In genomic region chr11:107018606-107019005, GRCm38 (mm10) we compare ENCODE assay signal across 12 mouse cellular contexts. TPM values are rescaled to one million over a fixed set of nuclear protein-coding genes. Genes with fewer than 3 reads are reported as not detected.
DNase-seq lines count a peak whose midpoint lies in the region; ATAC-seq and TF ChIP-seq lines count a peak whose summit lies in the region.
"Had no signal": no experiment of that assay in that cellular context is flagged by ENCODE, and none has a peak within 500 bp of the region (broad histone marks: within the 10 kb centered on the region; RNA-seq: fewer than 3 reads in every experiment).

No protein-coding gene starts in this region.

- H3K36me3 ChIP-seq in intestine, postnatal 0 days (ENCODE audit: control insufficient read depth, insufficient read depth) = no peaks in the 10 kb centered on the region
- H3K36me3 ChIP-seq in intestine, embryonic 15.5 days = no peaks in the 10 kb centered on the region
- no peaks in the 10 kb centered on the region for H3K36me3 ChIP-seq in ES-Bruce4 (ENCODE audit: control insufficient read depth, insufficient read depth, low read length, poor library complexity, severe bottlenecking)
- no peaks in the 10 kb centered on the region for H3K36me3 ChIP-seq in liver, embryonic 14.5 days (replicated peaks; ENCODE audit: control insufficient read depth, insufficient read depth, low read depth)
- H3K36me3 ChIP-seq: forebrain, embryonic 12.5 days; lung, embryonic 15.5 days; stomach, embryonic 15.5 days had no signal

- H3K9me3 ChIP-seq in intestine, postnatal 0 days (ENCODE audit: control insufficient read depth) = no peaks in the 10 kb centered on the region
- no peaks in the 10 kb centered on the region for H3K9me3 ChIP-seq in intestine, embryonic 15.5 days
- no peaks in the 10 kb centered on the region for H3K9me3 ChIP-seq in ES-Bruce4 (replicated peaks; ENCODE audit: control insufficient read depth, insufficient read depth, low read length, poor library complexity, severe bottlenecking)
- H3K9me3 ChIP-seq in liver, embryonic 14.5 days (ENCODE audit: control insufficient read depth, low read length) = no peaks in the 10 kb centered on the region; the same call in 1 of the 2 replicates
- H3K9me3 ChIP-seq: forebrain, embryonic 12.5 days; lung, embryonic 15.5 days; stomach, embryonic 15.5 days had no signal

- no peak overlapping the region for H3K27ac ChIP-seq in intestine, postnatal 0 days (ENCODE audit: low read depth, low read length)
- H3K27ac ChIP-seq in intestine, embryonic 15.5 days = no peak overlapping the region
- H3K27ac ChIP-seq in ES-Bruce4 (ENCODE audit: insufficient read depth, low read length) = 0 out of 2 replicates have a peak overlapping the region, but pooled peaks have one; percentile 27
- H3K27ac ChIP-seq in liver, embryonic 14.5 days = no peak overlapping the region
- H3K27ac ChIP-seq: forebrain, embryonic 12.5 days; stomach, embryonic 15.5 days had no signal

- H3K4me3 ChIP-seq in intestine, postnatal 0 days (ENCODE audit: low read depth, low read length) = no peak overlapping the region
- no peak overlapping the region for H3K4me3 ChIP-seq in intestine, embryonic 15.5 days (replicated peaks)
- peak overlapping the region; percentile 37 for H3K4me3 ChIP-seq in ES-Bruce4 (ENCODE audit: low read depth, low read length)
- no peak overlapping the region for H3K4me3 ChIP-seq in liver, embryonic 14.5 days (ENCODE audit: insufficient read depth in 1 of 2, low read depth in 2 of 2, low read length in 2 of 2)
- H3K4me3 ChIP-seq: forebrain, embryonic 12.5 days; lung, embryonic 15.5 days; stomach, embryonic 15.5 days had no signal

- no peaks in the 10 kb centered on the region for H3K4me1 ChIP-seq in intestine, postnatal 0 days (replicated peaks; ENCODE audit: control insufficient read depth, insufficient read depth, low read length)
- H3K4me1 ChIP-seq in intestine, embryonic 15.5 days (replicated peaks) = peaks cover 5% of the 10 kb centered on the region; the same call in 1 of the 2 replicates
- peaks cover 2% of the 10 kb centered on the region for H3K4me1 ChIP-seq in ES-Bruce4 (ENCODE audit: control insufficient read depth, insufficient read depth, low read length)
- H3K4me1 ChIP-seq in liver, embryonic 14.5 days (replicated peaks; ENCODE audit: control insufficient read depth in 2 of 2, insufficient read depth in 2 of 2, low read length in 1 of 2) = 0 out of 4 replicates have a peak, but pooled peaks cover 0 to 3% of the 10 kb centered on the region in 2 experiments
- H3K4me1 ChIP-seq: forebrain, embryonic 12.5 days; stomach, embryonic 15.5 days had no signal

- DNase-seq in 3134 (ENCODE audit: extremely low read depth, insufficient read length, low spot score) (peak; percentile 35), adipocyte (ENCODE audit: low spot score) (no peak)
- no peak for DNase-seq in liver, embryonic 14.5 days (ENCODE audit: low read depth in 3 of 3, low spot score in 3 of 3)
- DNase-seq in right cerebral cortex, postnatal 25 days = no peak
- no peak for DNase-seq in Muller cell, postnatal 12 days (ENCODE audit: inconsistent ontology term)
- DNase-seq: cerebellum, postnatal 36 days had no signal

- no peak for TF ChIP-seq POLR2A in ES-Bruce4 (IDR thresholded peaks at IDR 0.05; ENCODE audit: insufficient read depth, low read length)

- no peak for ATAC-seq in intestine, postnatal 0 days
- ATAC-seq in intestine, embryonic 15.5 days = no peak
- no peak for ATAC-seq in liver, embryonic 14.5 days (ENCODE audit: insufficient read depth)

- whole genome bisulfite sequencing in intestine, postnatal 0 days = 41% methylated on average over 8 of the region's 8 CpGs
- WGBS in intestine, embryonic 15.5 days = 32% methylated on average over 8 of the region's 8 CpGs
- WGBS in liver, embryonic 14.5 days (ENCODE audit: insufficient replicate concordance) = 24% methylated on average over 8 of the region's 8 CpGs

- TF ChIP-seq CTCF in intestine, postnatal 0 days (IDR thresholded peaks at IDR 0.05; ENCODE audit: low read depth) = peak; percentile 72
- peak; percentile 98 for TF ChIP-seq CTCF in ES-Bruce4 (IDR thresholded peaks at IDR 0.05; ENCODE audit: low read depth, low read length)
- TF ChIP-seq CTCF in liver, embryonic 14.5 days (IDR thresholded peaks at IDR 0.05; ENCODE audit: low read depth) = peak; percentile 90

- no peak overlapping the region for H3K4me2 ChIP-seq in intestine, postnatal 0 days (replicated peaks; ENCODE audit: low read depth)
- no peak overlapping the region for H3K4me2 ChIP-seq in intestine, embryonic 15.5 days (replicated peaks)
- H3K4me2 ChIP-seq in liver, embryonic 14.5 days (ENCODE audit: low read depth) = no peak overlapping the region
- H3K4me2 ChIP-seq: forebrain, embryonic 12.5 days; lung, embryonic 15.5 days; stomach, embryonic 15.5 days had no signal

- no peak overlapping the region for H3K9ac ChIP-seq in intestine, postnatal 0 days (ENCODE audit: low read depth, low read length)
- H3K9ac ChIP-seq in intestine, embryonic 15.5 days = no peak overlapping the region
- H3K9ac ChIP-seq in ES-Bruce4 (ENCODE audit: low read depth, poor library complexity, severe bottlenecking) = no peak overlapping the region
- no peak overlapping the region for H3K9ac ChIP-seq in liver, embryonic 14.5 days (replicated peaks)
- H3K9ac ChIP-seq: forebrain, embryonic 12.5 days; lung, embryonic 15.5 days; stomach, embryonic 15.5 days had no signal

- H3K27me3 ChIP-seq in intestine, postnatal 0 days (replicated peaks; ENCODE audit: control insufficient read depth, insufficient read depth, low read length) = no peaks in the 10 kb centered on the region
- no peaks in the 10 kb centered on the region for H3K27me3 ChIP-seq in intestine, embryonic 15.5 days (replicated peaks)
- no peaks in the 10 kb centered on the region for H3K27me3 ChIP-seq in ES-Bruce4 (ENCODE audit: control insufficient read depth, insufficient read depth, low read length, poor library complexity, severe bottlenecking)
- H3K27me3 ChIP-seq in liver, embryonic 14.5 days (ENCODE audit: control insufficient read depth, insufficient read depth, low read length) = no peaks in the 10 kb centered on the region
- H3K27me3 ChIP-seq: lung, embryonic 15.5 days; stomach, embryonic 15.5 days had no signal

- TF ChIP-seq EP300 in ES-Bruce4 (IDR thresholded peaks at IDR 0.05; ENCODE audit: insufficient read depth, low read depth, low read length) = 0 out of 2 replicates have a peak, but pooled peaks have one; percentile 8
- no peak for TF ChIP-seq EP300 in liver, embryonic 14.5 days (IDR thresholded peaks at IDR 0.05; ENCODE audit: low read depth)

RNA-seq across cellular contexts. Expression of gene 1810010H24Rik, which starts 6.9 kb away (rescaled TPM):
- polyA plus RNA-seq in intestine, postnatal 0 days (2015; fragmentation: Nextera tagmentation; extraction: Ambion mirVana) = 9.6 and 9.9 TPM in 2 replicates
- 2.6 and 3.0 TPM in 2 replicates for polyA plus RNA-seq in intestine, embryonic 15.5 days (2015; fragmentation: Nextera tagmentation; extraction: Ambion mirVana)
- 1.4 and 3.0 TPM in 2 replicates for polyA plus RNA-seq in ES-Bruce4 (2011; ENCODE audit: insufficient read depth, insufficient read length, low read depth, missing spikeins)
- polyA plus RNA-seq in liver, embryonic 14.5 days (2012; rRNA removed) = 1.8 and 1.9 TPM in 2 replicates
- polyA plus RNA-seq in liver, embryonic 14.5 days (2014; fragmentation: Nextera tagmentation; extraction: Ambion mirVana) = 2.6 and 3.9 TPM in 2 replicates

RNA-seq across cellular contexts. Expression of gene Kpna2, which starts 19.3 kb away (rescaled TPM):
- polyA plus RNA-seq in intestine, postnatal 0 days (2015; fragmentation: Nextera tagmentation; extraction: Ambion mirVana) = 80.6 and 100 TPM in 2 replicates
- polyA plus RNA-seq in intestine, embryonic 15.5 days (2015; fragmentation: Nextera tagmentation; extraction: Ambion mirVana) = 357 and 384 TPM in 2 replicates
- 487 and 560 TPM in 2 replicates for polyA plus RNA-seq in ES-Bruce4 (2011; ENCODE audit: insufficient read depth, insufficient read length, low read depth, missing spikeins)
- polyA plus RNA-seq in liver, embryonic 14.5 days (2012; rRNA removed) = 133 and 158 TPM in 2 replicates
- polyA plus RNA-seq in liver, embryonic 14.5 days (2014; fragmentation: Nextera tagmentation; extraction: Ambion mirVana) = 277 and 283 TPM in 2 replicates
